Mouse (Mus musculus): ENCODE results near the gene B3galt6. TPM values are rescaled to one million over a fixed set of nuclear protein-coding genes. Genes with fewer than 3 reads are reported as not detected.

Gene B3galt6
- total RNA-seq (2015; ENCODE audit: low replicate concordance), result 1.3 and 5.8 TPM in 2 replicates
- total RNA-seq (2017; ENCODE audit: low replicate concordance), result 2.3 TPM in 2 replicates

DNA sequence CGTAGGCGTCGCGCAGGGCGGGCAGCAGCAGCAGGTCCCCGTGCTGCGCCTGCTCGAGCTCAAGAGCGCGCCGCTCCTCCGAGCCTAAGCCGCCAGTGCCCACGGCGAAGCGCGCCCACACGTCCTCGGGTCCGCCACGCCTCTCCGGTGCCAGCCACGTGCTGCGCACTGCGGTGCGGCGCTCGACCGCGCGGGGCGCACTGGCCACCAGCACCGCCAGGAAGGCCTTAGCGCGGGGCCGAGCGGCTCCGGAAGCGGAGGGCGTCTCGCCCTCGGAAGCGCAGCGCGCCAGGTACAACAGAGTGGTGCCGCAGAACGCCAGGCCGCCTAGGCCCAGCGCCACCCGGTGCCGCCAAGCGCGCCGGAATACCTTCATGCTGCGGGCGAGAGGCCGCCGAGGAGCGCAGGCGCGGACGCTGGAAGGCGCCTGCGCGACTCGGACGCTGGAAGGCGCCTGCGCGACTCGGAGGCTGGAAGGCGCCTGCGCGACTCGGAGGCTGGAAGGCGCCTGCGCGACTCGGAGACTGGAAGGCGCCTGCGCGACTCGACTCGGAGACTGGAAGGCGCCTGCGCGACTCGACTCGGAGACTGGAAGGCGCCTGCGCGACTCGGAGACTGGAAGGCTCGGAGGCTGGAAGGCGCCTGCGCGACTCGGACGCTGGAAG lies at the start of gene B3galt6, which contains the start of gene Sdf4:
Gene B3galt6 (minus strand): TSS at position 409 of the 665 bp plus-strand sequence.
Gene Sdf4 (plus strand): TSS at position 632 of the 665 bp plus-strand sequence.
- peak; percentile 83 for ATAC-seq (replicated peaks; ENCODE audit: low FRiP score, poor library complexity, severe bottlenecking)

DNA sequence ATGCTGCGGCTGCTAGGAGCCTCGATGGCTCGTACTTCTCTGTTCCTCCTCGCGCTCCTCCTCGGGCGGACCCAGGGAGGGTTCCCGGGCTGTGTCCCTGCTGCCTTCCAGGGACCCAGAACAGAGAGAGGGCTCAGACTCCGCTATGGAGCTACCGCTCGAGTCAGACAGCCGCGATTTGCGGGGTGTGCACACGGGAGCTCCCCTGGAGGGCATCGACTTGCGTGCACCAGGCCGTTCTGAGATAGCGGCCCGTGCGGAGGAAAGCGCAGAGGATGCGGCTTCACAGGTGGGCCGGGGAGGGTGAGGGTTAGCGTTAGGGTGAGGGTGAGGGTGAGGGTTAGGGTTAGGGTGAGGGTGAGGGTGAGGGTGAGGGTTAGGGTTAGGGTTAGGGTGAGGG lies 42.5 kb upstream of the B3galt6 start:
- ATAC-seq (replicated peaks; ENCODE audit: low FRiP score, poor library complexity, severe bottlenecking), result no peak

DNA sequence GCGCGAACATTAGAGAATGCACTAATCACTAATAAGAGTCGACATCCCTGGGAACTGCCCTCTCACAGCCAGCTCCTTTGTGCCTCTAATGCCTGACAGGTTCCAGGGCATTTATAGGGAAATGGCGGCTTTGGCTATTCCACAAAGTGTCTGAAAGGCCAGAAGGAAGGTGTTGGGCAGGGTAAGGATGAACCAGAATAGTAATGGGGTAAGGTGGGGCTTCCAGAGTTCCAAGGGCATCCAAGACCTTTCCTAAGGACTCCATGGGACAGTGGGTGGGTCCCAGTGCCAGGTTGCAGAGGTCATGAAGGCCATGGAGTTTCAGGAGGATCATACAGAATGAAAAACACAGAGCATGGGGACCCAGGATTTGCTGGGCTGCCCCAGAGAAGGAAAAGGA lies 41.9 kb upstream of the B3galt6 start:
- ATAC-seq (replicated peaks; ENCODE audit: low FRiP score, poor library complexity, severe bottlenecking), result no peak

DNA sequence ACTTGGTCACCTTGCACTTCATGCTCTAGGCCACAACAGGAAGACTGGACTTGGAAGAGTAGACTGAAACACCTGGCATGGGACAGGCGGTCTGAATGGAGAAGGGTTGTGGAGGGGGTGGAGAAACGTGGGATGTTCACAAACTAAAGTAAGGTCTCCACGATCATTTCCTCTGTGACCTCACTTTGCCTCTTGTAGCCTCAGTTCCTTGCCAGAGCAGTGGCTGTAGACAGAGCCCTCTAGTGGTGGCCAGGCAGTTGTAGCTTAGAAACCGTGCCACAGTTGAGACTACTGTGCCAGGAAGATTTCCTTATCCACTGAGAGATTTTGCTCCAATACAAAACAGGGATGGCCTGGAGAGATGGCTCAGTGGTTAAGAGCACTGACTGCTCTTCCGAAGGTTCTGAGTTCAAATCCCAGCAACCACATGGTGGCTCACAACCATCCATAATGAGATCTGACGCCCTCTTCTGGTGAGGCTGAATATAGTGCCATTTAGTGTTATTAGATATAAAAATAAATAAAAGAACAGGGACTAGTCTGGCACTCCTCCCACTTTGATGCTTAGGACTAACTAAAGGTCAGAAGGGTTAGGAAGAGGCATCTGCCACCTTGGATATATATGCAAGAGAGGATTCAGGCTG lies 41.1 kb upstream of the B3galt6 start:
- peak; percentile 78 for ATAC-seq (replicated peaks; ENCODE audit: low FRiP score, poor library complexity, severe bottlenecking)

DNA sequence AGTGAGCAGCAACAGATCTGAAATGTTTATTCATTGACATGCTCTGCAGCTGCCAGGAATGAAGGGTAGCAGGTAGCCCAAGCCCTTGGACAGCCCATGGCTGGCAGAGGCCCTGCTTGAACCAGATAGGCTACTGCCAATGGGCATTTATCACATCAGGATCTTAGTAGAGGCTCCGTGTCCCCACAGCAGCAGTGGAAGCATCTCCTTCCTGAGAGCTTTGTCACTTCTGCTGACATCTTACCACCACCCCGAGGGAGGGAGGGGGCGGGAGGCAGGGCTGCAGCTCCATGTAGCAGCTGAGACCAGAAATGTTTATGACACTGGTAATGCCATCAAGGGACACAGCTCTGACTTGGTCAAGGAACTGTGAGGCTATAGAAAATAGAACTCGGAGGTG lies 40.4 kb upstream of the B3galt6 start:
- no peak for ATAC-seq (replicated peaks; ENCODE audit: low FRiP score, poor library complexity, severe bottlenecking)

DNA sequence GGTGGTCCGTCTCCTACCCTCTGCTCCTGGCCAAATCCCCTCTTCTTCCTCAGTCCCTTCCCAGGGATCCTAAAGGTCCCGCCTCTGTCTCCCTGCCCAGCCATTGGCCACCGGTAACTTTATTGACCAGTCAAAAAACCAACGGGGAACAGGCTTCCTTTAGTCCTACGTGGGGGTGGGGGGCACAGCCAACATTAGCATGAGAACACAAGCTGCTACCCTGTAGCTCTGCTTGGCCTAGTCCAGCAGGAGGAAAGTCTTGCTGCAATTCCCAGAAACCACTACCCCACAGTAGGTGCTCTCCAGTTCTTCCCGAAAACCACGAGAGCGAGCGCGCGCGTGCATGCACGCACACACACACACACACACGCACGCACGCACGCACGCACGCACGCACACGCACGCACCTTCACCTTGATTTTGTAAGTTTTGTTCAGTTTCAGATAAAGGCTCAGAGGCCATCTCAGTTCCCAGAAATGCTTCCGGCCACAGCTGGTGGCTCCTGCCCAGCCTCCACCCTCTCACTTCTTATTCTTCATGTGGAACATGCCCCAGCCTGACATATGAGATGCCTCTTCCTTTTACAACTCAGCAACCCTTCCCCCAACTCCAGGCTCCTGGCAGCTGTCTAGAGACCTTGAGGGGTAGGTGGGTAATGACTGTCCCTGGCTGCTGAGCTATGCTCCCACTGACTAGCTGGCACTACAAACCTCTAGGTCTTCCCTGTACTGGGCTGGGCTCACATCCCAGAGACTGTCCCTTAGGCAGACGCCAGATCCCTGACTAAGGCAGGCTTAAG lies 39.3 kb upstream of the B3galt6 start:
- ATAC-seq (replicated peaks; ENCODE audit: low FRiP score, poor library complexity, severe bottlenecking), result no peak

DNA sequence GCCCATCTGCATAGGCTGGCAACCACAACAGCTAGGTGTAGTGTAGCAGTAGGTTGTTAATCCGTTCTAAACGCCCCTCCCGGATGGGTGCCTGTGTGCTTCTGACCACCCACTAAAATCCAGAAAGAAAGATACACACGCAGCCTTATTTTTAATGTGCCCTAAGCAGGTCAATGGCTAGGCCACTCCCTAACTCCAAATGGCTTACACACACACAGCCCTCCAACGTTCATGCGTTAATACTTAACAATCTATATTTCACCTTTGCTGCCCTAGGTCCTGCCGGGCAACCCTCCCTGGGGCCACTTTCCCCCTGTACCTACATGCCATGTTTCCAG lies 38.8 kb upstream of the B3galt6 start:
- no peak for ATAC-seq (replicated peaks; ENCODE audit: low FRiP score, poor library complexity, severe bottlenecking)

DNA sequence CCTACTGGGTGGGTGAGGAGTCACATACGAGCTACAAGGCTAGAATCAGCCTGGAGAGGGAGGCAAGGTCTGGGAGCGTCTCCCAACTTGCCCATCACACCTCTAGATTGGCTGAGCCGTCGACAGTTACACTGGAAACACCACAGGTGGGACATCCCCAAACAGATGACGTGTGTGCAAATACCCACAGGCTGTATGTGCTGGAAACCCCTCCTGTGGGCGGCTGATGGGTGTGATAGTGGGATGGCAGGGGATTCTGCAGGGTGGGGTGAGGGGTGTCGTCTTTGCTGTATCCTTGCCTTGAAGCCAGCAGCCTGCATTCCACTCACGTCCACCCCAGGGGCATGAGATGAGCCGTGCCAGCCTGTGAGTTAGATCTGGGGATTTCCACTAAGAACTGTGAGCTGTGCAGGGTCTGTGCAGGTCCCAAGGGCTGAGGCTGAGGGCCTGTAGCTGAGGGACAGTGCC lies 38.2 kb upstream of the B3galt6 start:
- no peak for ATAC-seq (replicated peaks; ENCODE audit: low FRiP score, poor library complexity, severe bottlenecking)

DNA sequence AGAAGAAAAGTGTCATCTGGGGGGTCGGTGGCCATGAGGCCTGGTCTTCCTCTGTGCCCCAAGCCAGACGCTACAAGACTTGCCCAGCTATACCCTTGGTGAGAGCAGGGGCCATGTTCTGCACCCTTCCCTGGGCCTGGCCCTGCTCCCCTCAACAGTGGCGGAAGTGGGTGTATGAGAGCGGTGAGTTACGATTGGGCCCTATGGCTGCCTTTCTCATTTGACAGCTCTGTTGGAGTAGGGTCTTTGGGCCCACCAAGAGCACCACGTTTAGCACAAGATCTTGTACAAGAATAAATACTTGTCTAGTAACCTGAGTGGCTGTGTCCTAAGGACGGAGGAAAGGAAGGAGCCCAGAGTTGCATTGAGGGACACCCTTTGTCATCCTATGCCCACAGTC lies 36.1 kb upstream of the B3galt6 start:
- no peak for ATAC-seq (replicated peaks; ENCODE audit: low FRiP score, poor library complexity, severe bottlenecking)

DNA sequence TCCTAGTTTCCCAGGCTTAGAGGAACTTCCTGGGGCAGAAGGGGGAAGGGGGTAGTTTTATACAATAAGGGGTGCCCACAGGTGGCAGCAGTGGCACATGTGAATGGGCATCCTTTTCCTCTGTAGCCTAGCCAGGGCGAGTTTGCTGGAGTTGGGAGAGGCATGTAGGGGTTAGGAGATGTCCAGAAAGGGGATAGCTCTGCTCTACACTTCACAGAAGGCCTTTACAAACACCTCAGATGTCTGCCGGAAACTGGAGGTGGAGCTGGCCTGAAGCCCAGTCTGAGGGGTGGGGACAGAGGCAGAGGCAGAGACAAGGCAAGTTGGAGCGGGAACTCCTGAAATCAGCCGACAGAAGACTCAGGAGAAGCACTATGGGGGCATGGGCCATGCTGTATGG lies 33.6 kb upstream of the B3galt6 start, which contains the start of gene Tnfrsf18:
Gene Tnfrsf18 (plus strand): TSS at position 152 of the 400 bp plus-strand sequence.
- ATAC-seq (replicated peaks; ENCODE audit: low FRiP score, poor library complexity, severe bottlenecking), result no peak

DNA sequence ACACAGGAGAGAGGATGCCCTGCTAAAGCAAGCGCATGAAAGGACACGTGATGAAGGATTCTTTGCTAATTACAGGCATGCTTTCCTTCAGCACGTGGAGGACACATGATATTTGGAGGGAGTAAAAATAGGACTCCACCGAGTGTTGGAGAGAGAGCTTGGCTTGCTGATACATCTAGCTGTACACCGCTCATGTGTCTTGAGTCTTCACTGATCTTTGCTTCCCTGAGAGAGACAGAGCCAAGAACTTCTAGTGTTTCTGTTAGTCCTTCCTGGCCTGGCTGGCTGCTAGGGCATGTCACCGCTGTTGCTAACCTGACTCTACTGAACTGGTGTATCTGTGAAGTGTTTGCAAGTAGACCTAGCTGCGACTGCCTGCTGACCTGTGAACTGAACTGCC lies 31.7 kb upstream of the B3galt6 start:
- ATAC-seq (replicated peaks; ENCODE audit: low FRiP score, poor library complexity, severe bottlenecking), result no peak

DNA sequence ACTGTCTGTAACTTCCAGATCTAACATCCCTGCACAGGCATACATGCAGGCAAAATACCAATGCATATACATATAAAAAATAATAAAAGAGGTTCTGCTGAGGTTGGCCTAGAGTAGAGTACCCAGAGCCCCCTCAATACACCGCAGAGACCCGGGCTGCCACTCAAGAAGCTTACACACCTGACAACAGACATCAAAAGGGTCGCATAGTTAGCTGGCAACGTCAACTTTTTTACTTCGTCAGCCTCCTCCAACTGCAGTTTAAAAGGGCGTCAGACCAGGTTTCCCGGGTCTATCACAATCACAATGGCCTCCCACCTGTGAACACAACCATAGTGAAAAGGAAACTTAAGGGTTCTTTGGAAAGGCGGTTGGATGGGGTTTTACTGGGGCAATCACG lies 31.1 kb upstream of the B3galt6 start:
- no peak for ATAC-seq (replicated peaks; ENCODE audit: low FRiP score, poor library complexity, severe bottlenecking)

DNA sequence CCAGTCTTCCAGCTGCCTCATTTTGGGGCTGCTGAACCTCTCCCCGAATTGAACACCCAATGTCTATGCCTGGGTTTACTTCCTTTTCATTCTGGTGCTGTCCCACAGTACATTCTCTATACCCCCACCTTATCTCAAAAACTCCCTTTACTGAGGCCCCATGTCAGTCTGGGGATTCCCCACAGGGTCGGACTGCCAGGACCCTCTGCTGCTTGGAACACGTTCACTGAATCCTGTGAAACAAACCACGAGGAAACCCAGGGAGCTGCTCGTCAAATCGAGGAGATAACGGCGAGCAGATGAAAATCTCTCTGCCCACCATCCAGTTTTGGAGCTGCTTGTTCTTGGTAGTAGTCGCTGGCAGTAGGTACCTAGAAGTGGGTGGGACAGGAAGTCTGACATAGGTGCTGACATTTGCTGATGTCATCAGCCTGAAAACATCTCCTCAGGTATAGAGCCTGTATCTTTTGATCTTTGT lies 29.5 kb upstream of the B3galt6 start:
- no peak for ATAC-seq (replicated peaks; ENCODE audit: low FRiP score, poor library complexity, severe bottlenecking)

DNA sequence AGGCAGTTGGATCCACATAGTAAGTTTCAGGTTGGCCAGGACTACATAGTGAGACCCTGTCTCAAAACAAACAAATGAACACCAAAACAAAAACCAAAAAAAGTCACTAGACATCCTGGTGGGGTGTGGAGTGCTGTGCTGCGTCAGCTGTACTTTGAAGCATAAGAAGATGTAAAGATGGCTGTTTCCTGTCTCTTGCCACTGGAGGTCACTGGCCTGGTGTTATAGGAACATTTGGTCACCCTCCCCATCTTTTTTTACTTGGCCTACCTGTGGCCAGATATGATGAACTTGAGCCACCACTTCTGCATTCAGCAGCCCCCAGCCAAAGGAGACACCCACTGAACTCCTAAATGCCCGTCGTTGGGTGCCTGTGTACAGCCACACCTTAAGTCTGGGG lies 28.9 kb upstream of the B3galt6 start:
- ATAC-seq (replicated peaks; ENCODE audit: low FRiP score, poor library complexity, severe bottlenecking), result no peak

DNA sequence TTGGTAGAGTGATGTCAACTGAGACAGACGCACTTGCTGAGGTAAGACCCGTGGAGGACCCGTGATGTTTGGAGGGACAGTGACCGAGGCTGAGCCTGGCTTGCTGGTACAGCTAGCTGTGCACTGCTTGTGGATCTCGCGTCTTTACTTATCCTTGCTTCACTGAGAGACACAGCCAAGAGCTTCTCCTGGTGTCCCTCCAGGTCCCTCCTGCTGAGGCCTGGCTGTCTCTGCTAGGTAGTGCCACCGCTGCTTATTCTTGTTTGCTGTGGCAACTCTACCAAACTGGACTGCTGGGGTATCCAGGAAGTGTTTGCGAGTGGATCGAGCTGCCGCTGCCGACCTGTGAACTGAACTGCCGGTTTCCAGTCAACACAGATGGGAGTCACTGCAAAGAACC lies 27.3 kb upstream of the B3galt6 start:
- ATAC-seq (replicated peaks; ENCODE audit: low FRiP score, poor library complexity, severe bottlenecking), result no peak

DNA sequence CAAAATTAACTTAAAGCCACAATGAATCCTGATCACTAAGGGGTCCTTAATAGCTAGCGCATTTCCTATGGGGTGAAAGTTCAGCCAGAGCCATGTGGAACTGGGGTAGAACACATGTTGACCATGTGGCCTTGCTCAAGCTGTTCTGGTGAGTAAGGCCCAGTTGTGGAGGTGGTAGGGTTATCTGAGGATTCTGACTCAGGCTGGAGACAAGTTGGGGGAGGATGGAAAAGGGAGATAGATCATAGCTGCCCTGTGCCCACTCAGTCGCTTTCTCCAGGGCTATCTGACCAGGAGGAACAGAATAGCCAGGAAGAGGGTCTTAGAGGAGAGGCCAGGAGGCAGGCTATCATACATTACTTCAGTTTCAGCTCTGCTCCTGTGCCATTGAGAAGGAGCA lies 22.0 kb upstream of the B3galt6 start:
- no peak for ATAC-seq (replicated peaks; ENCODE audit: low FRiP score, poor library complexity, severe bottlenecking)

DNA sequence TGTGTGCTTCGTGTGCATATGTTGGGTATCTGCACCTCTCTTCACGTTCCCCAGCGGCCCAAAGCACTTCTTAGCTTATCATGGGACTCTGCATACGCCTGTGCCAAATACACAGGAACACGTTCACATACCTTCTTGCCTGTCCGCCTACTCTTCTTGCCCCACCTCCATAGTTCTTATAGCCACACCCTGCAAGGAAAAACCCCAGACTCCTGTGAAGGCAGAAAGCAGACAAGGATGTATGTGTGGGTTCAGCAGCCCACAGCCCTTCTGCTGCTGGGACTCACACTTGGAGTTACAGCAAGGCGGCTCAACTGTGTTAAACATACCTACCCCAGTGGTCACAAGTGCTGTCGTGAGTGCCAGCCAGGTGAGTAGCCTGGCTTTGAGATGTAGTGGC lies 21.2 kb upstream of the B3galt6 start, which contains the start of gene Tnfrsf4:
Gene Tnfrsf4 (plus strand): TSS at position 207 of the 400 bp plus-strand sequence.
- ATAC-seq (replicated peaks; ENCODE audit: low FRiP score, poor library complexity, severe bottlenecking), result no peak

DNA sequence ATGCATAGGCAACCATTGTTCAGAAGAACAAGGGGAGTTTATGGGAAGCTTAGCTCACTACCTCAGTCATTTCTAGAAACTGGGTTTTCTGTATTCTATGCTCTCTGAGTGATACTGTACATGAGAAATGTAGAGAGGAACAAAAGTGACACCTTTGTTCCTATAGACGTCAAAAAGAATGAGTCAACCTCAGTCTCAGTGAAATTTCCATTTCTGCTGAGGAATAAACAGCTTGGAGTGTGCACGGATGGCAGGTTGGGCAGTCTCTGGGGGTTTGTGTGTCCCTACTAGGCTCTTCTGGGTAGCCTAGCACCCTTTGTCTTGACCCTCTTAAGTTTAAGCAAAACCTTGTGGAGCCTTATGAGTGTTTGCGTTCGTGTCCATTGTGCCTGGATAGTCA lies 15.9 kb upstream of the B3galt6 start:
- no peak for ATAC-seq (replicated peaks; ENCODE audit: low FRiP score, poor library complexity, severe bottlenecking)

DNA sequence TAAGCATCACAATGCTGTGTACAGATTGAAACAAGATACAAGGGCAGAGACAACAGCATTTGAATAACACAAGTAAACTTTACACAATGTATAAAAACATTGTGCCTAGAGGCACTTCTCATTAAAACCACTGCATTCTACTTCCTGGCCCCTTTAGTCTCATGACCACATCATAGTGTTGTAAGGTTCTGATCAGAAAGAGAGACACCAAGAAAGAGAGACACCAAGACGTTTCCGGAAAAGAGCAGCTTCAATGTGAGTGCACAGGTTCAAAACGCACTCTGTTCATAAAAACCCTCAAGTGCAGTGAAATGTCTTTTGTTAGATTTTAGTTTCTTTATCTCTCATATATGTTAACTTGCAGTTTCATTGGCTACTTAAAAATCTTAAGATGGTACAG lies 11.7 kb upstream of the B3galt6 start:
- no peak for ATAC-seq (replicated peaks; ENCODE audit: low FRiP score, poor library complexity, severe bottlenecking)

DNA sequence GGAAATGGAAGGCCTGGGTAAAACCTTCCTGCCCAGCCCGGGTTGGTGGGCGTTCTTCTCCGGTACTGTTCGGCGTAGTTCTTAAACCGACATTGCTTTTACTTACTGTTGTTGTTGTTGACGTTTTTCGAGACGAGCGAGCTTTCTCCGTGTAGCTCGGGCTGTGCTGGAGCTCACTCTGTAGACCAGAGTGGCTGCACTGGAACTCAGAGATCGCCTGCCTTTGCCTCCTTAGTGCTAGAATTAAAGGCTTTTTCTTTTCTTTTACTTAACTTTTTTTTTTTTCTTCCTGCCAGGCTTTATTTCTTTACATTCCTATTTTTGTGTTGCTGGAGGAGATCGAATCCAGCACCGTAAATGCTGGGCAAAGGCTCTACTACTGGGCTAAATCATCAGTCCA lies 1.2 kb upstream of the B3galt6 start:
- no peak for ATAC-seq (replicated peaks; ENCODE audit: low FRiP score, poor library complexity, severe bottlenecking)
